In the genomic region with DNA sequence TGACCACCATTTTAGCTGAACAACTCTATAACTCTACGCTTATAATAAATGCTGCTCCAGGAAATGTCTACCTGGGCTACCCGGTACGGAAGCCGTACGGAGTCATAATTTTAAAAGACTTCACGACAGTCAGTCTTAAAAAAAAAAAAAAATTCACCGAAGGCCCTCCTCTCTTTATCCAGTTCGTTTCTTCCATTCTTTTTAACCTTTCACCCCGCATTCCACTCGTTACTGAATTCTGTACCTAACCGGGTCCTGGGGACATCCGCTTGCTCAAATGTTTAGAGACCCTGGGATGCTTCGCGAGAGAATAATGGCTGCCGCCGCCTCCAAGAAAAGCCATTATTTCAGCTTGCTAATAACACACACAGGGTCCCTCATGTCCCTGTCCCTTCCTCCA, we compare ENCODE assay signal across 8 mouse cellular contexts. TPM values are rescaled to one million over a fixed set of nuclear protein-coding genes. Genes with fewer than 3 reads are reported as not detected.
DNase-seq lines count a peak whose midpoint lies in the region; ATAC-seq and TF ChIP-seq lines count a peak whose summit lies in the region.

No protein-coding gene starts in this region.

- H3K9me3 ChIP-seq in G1E (replicated peaks): no peaks in the 10 kb centered on the region
- no peaks in the 10 kb centered on the region for H3K9me3 ChIP-seq in embryonic facial prominence, embryonic 11.5 days (replicated peaks; ENCODE audit: control insufficient read depth, low read length)
- 0 out of 2 replicates have a peak, but pooled peaks cover 4% of the 10 kb centered on the region for H3K9me3 ChIP-seq in hindbrain, embryonic 15.5 days
- H3K9me3 ChIP-seq in limb, embryonic 15.5 days: no peaks in the 10 kb centered on the region

- H3K9ac ChIP-seq in embryonic facial prominence, embryonic 11.5 days (replicated peaks; ENCODE audit: low read length): peak overlapping the region; percentile 62
- H3K9ac ChIP-seq in hindbrain, embryonic 15.5 days: peak overlapping the region; percentile 43
- peak overlapping the region; percentile 31; the same call in 1 of the 2 replicates for H3K9ac ChIP-seq in limb, embryonic 15.5 days

- peak overlapping the region; percentile 32 for H3K4me2 ChIP-seq in embryonic facial prominence, embryonic 11.5 days (ENCODE audit: low read depth, low read length)
- peak overlapping the region; percentile 59 for H3K4me2 ChIP-seq in hindbrain, embryonic 15.5 days
- H3K4me2 ChIP-seq in limb, embryonic 15.5 days: 0 out of 2 replicates have a peak overlapping the region, but pooled peaks have one; percentile 26

- peak; percentile 32 for DNase-seq in layer of hippocampus, adult 11-12 months (ENCODE audit: low spot score)
- DNase-seq in layer of hippocampus, postnatal 36 days: no peak
- DNase-seq in G1E (ENCODE audit: low spot score): no peak
- DNase-seq in embryonic facial prominence, embryonic 11.5 days (ENCODE audit: low spot score): peak; percentile 47
- DNase-seq in naive thymus-derived CD4-positive, alpha-beta T cell, adult 2 months (ENCODE audit: low read depth): peak; percentile 81

- H3K27me3 ChIP-seq in G1E (ENCODE audit: insufficient read depth, low read length): no peaks in the 10 kb centered on the region
- no peaks in the 10 kb centered on the region for H3K27me3 ChIP-seq in embryonic facial prominence, embryonic 11.5 days (ENCODE audit: control insufficient read depth, insufficient read depth, low read length)
- no peaks in the 10 kb centered on the region for H3K27me3 ChIP-seq in hindbrain, embryonic 15.5 days
- no peaks in the 10 kb centered on the region for H3K27me3 ChIP-seq in limb, embryonic 15.5 days

- ATAC-seq in G1E (ENCODE audit: extremely low read depth, insufficient number of reproducible peaks, low FRiP score, poor library complexity, severe bottlenecking): no peak; the same call in 1 of the 2 replicates
- ATAC-seq in embryonic facial prominence, embryonic 11.5 days (replicated peaks; ENCODE audit: insufficient number of reproducible peaks, low FRiP score, low TSS enrichment, low read depth): no peak
- peak; percentile 27 for ATAC-seq in hindbrain, embryonic 15.5 days (ENCODE audit: low FRiP score, low read depth)
- ATAC-seq in limb, embryonic 15.5 days (ENCODE audit: insufficient number of reproducible peaks, low FRiP score, low TSS enrichment, low read depth): 0 out of 2 replicates have a peak, but pooled peaks have one; percentile 4
- ATAC-seq in erythroid progenitor cell, adult 5-6 weeks (replicated peaks; ENCODE audit: low FRiP score, poor library complexity, severe bottlenecking): no peak

- peaks cover 2% of the 10 kb centered on the region for H3K36me3 ChIP-seq in G1E (replicated peaks)
- no peaks in the 10 kb centered on the region for H3K36me3 ChIP-seq in embryonic facial prominence, embryonic 11.5 days (replicated peaks; ENCODE audit: control insufficient read depth, insufficient read depth, low read depth, low read length)
- H3K36me3 ChIP-seq in hindbrain, embryonic 15.5 days: no peaks in the 10 kb centered on the region
- H3K36me3 ChIP-seq in limb, embryonic 15.5 days: no peaks in the 10 kb centered on the region

- TF ChIP-seq CTCF in G1E (IDR thresholded peaks at IDR 0.05; ENCODE audit: low read depth, low read length): no peak

- H3K4me1 ChIP-seq in G1E (ENCODE audit: insufficient read depth, low read depth, low read length): no peaks in the 10 kb centered on the region
- H3K4me1 ChIP-seq in embryonic facial prominence, embryonic 11.5 days (ENCODE audit: control insufficient read depth, insufficient read depth, low read length): no peaks in the 10 kb centered on the region
- H3K4me1 ChIP-seq in hindbrain, embryonic 15.5 days (replicated peaks): no peaks in the 10 kb centered on the region; the same call in 1 of the 2 replicates
- H3K4me1 ChIP-seq in limb, embryonic 15.5 days: no peaks in the 10 kb centered on the region

- peak overlapping the region; percentile 73 for H3K4me3 ChIP-seq in G1E (ENCODE audit: low read depth, low read length)
- peak overlapping the region; percentile 46 for H3K4me3 ChIP-seq in embryonic facial prominence, embryonic 11.5 days (ENCODE audit: low read depth, low read length)
- H3K4me3 ChIP-seq in hindbrain, embryonic 15.5 days: peak overlapping the region; percentile 57
- H3K4me3 ChIP-seq in limb, embryonic 15.5 days: peak overlapping the region; percentile 56

- H3K27ac ChIP-seq in embryonic facial prominence, embryonic 11.5 days (replicated peaks; ENCODE audit: low read depth, low read length): no peak overlapping the region; the same call in 1 of the 2 replicates
- peak overlapping the region; percentile 86 for H3K27ac ChIP-seq in hindbrain, embryonic 15.5 days (replicated peaks)
- H3K27ac ChIP-seq in limb, embryonic 15.5 days: peak overlapping the region; percentile 80

- WGBS in embryonic facial prominence, embryonic 11.5 days: 16% methylated on average over 16 of the region's 16 CpGs
- 19% methylated on average over 16 of the region's 16 CpGs for WGBS in hindbrain, embryonic 15.5 days
- WGBS in limb, embryonic 15.5 days: 25% methylated on average over 16 of the region's 16 CpGs

RNA-seq across cellular contexts. Expression of a gene that starts 0.7 kb away (rescaled TPM):
- 10 to 100 TPM; 16.0 to 17.2 TPM for total RNA-seq in layer of hippocampus, postnatal 36 days (2021)
- 25.8 and 26.3 TPM in 2 replicates for total RNA-seq in G1E (2014; fragmentation: Nextera tagmentation)
- total RNA-seq in G1E (2017): 15.5 and 17.0 TPM in 2 replicates
- polyA plus RNA-seq in G1E (2012): 0.63 and 1.00 TPM in 2 replicates
- 32.3 and 33.1 TPM in 2 replicates for polyA plus RNA-seq in embryonic facial prominence, embryonic 11.5 days (2014; fragmentation: Nextera tagmentation; extraction: Ambion mirVana)
- polyA plus RNA-seq in hindbrain, embryonic 15.5 days (2015; fragmentation: Nextera tagmentation; extraction: Ambion mirVana): 28.9 and 31.8 TPM in 2 replicates
- 9.5 and 10.0 TPM in 2 replicates for polyA plus RNA-seq in limb, embryonic 15.5 days (2015; fragmentation: Nextera tagmentation; extraction: Ambion mirVana)
- 0.72 and 1.3 TPM in 2 replicates for total RNA-seq in erythroid progenitor cell, adult 5-6 weeks (2015; ENCODE audit: low replicate concordance)
- 2.7 and 3.2 TPM in 2 replicates for total RNA-seq in erythroid progenitor cell, adult 5-6 weeks (2017; ENCODE audit: low replicate concordance)

RNA-seq across cellular contexts. Expression of a gene that starts 36.1 kb away (rescaled TPM):
- not detected for total RNA-seq in layer of hippocampus, postnatal 36 days (2021)
- total RNA-seq in G1E (2014; fragmentation: Nextera tagmentation) (not detected in 2 replicates), G1E (2017) (0.22 and 0.23 TPM in 2 replicates)
- polyA plus RNA-seq in G1E (2012): not detected in 2 replicates
- not detected in 2 replicates for polyA plus RNA-seq in embryonic facial prominence, embryonic 11.5 days (2014; fragmentation: Nextera tagmentation; extraction: Ambion mirVana)
- polyA plus RNA-seq in hindbrain, embryonic 15.5 days (2015; fragmentation: Nextera tagmentation; extraction: Ambion mirVana): 0.18 TPM in 1 of 2 replicates, not detected in the other
- not detected in 2 replicates for polyA plus RNA-seq in limb, embryonic 15.5 days (2015; fragmentation: Nextera tagmentation; extraction: Ambion mirVana)
- not detected in 2 replicates for total RNA-seq in erythroid progenitor cell, adult 5-6 weeks (2015; ENCODE audit: low replicate concordance)
- total RNA-seq in erythroid progenitor cell, adult 5-6 weeks (2017; ENCODE audit: low replicate concordance): not detected in 2 replicates

Comparison
In these comparisons a context has a peak if more than half of its experiments do, and no peak if none do; other contexts are left out.
1. DNase-seq: peak in layer of hippocampus, adult 11-12 months (single experiment), embryonic facial prominence, embryonic 11.5 days (single experiment) and naive thymus-derived CD4-positive, alpha-beta T cell, adult 2 months (single experiment); none in layer of hippocampus, postnatal 36 days (0 of 2) and G1E (single experiment).
2. ATAC-seq: peak in hindbrain, embryonic 15.5 days (single experiment) and limb, embryonic 15.5 days (single experiment); none in G1E (single experiment), embryonic facial prominence, embryonic 11.5 days (single experiment) and erythroid progenitor cell, adult 5-6 weeks (single experiment).
3. Peak in every context shown above with its lines, with median percentiles within 50 percentile points of each other: H3K4me3 ChIP-seq, H3K4me2 ChIP-seq and H3K9ac ChIP-seq.